Mouse (Mus musculus) liver, adult (tissue): ENCODE data around the gene Klf13.

Experiments
- GATA4 ChIP-seq: IDR thresholded peaks from 2 replicates; pipeline ENCODE4 v1.6.1; 2014; ENCODE audit warnings: mild to moderate bottlenecking, low read length; ENCODE audit not compliant: insufficient replicate concordance

Klf13 gene

DNA sequence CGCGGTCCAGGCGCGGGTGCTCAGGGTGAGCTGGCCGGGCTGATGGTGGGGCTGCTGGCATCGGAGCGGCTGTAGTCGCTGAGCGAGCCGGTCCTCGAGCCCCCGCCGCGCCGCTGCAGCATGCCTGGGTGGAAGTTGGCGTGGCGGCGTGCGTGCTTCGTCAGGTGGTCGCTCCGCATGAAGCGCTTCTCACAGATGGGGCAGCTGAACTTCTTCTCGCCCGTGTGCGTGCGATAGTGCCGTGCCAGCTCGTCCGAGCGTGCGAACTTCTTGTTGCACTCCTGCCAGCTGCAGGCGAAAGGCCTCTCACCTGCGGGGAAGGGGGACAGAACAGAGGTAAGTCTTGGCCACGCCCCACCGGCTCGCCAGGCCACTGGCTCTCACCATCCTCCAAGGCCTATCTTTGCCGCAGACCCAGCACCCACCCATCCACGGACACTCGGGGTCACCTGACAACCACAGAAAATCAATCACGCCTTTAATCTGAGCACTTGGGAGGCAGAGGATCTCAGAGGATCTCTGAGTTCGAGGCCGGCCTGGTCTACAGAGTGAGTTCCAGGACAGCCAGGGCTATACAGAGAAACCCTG is 47.1 kb downstream of the Klf13 start:
- TF ChIP-seq GATA4 = no peak

DNA sequence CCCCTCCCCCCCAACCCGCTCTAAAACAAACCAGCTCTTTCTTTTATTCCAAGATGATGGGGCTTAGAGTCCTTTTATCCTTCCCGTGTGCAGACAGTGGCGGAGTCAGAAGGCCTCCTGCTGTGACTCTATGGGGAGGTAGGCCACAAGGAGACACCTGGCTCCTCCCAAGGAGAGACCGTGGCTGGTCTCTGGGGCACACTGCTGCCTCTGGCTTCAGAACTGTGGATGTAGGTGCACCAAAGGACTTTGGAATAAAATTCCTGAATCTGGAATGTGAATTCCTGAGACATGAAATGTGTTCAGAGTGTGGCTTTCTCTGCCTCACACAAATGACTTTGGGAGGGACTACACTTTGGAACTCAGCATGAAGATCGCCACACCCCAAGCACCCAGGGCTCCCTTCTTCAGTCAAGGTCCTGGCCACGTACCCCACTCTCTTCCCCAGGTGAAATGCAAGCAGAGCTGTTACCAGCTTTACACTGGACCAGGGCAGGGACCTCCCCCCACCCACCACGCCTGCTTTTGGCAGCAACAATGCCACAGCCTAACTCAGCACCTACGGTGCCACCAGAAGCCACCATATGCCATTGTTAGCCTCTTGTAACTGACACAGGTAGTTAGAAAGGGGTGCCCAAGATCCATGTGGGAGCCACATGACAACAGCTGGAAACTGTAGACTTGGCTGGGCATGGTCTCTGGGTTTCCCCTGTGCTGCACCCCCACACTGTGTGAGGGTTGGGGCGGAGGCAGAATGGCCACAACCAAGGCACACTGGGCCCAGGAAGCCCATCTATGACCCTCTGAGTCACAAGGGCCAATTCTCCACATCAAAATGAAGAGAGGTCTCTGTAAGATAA is 49.4 kb downstream of the Klf13 start:
- no peak for TF ChIP-seq GATA4

DNA sequence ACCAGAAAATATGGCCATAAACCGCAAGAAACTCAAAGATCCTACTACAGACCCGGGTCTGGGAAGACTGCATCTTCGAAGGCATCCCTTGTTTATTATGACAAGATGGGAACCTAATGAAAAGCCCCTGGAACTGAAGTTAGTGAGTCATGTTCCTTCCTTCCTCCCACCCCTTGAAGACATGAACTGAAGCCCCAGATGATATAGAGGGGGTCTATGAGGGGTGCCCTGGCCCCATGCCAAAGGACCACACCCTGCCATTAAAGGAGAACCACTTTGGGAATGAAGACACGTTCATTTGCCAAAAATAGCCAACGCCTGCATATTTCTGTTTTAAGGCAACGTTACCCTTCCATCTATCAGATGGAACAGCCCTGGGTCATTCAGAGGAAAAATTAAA is 50.0 kb downstream of the Klf13 start:
- TF ChIP-seq GATA4 = no peak

DNA sequence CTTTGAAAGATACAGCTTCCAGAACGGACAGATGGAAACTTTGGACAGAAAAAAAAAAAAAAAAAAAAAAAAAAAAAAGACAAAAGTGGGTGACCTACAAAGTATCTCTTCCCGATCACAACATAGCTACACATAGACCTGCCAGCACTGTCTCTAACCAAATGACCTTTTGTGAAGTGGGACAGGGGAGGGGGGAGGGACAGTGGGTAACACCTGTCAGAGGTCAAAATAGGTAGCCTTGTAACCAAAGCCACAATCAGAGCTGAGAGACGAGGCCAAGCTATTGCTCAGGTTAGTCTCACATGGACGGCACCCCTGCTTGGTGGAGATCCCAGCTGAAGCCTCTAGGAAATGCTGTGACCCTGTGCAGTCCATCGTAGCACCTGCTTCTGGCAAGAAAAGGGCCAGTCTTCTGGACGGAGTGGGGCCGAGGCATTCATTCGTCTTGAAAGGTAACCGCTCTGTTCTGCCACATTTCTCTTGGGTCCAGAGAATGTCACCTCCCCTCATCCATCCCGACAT is 51.1 kb downstream of the Klf13 start:
- TF ChIP-seq GATA4 = no peak

DNA sequence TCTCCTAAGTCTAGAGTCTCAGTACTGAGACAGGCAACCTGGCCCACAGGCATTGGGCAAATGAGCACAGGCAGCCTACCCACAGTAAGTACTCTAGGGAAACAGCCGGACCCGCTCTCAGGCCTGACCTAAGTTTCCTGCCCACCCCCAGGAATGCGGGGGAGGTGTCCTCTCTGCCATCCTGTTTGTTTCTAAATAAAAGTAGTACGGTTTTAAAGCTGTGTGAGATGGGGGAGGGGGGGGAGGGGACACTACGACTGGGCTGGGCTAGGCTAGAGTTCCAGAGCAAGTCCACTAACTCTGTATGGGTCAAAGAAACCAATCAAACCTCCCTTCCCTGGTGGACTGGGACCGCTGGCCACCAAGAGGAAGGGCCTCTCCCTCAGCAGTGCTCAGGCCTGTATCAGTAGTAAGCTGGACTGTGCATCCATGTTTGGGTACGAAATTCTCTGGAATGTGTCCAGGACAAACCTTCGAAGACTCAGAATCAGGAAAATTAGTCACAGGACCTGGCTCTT is 51.6 kb downstream of the Klf13 start:
- TF ChIP-seq GATA4 = no peak

DNA sequence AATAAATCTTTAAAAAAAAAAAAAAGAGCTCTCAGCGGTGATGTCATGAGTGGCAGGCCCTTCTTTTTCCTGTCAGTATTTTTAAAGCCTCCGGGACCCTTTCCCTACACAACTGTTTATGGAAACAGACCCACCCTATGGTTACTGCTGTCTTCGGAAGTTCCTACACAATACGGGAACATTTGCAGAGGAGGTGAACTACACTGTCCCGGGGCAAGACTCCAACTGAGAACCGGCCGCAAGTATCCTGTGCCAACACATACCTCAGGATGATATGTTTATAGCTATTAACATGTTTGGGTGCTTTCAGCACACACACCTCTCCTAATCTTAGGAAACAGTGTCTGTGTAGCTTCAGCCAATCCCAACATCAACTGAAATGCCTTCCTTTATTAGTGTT is 53.7 kb downstream of the Klf13 start:
- TF ChIP-seq GATA4 = no peak

DNA sequence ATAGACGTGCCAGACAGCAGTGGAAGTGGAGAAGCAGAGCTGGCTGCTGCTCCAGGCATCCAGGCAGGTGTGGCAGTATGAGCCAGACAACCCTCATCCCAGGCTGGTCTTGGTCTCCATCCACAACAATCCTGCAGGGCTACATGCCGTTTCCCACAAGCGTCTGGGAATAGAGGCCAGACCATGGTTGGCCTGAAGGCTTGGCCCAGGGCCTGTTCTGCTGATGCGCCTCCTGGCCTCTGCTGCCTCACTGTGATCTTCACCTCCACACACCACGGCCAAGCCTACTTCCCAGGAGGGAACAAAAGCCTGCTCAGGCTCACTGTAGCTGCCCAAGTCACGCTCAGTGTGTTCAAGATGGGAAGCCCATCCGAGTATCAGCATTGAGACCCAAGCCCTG is 56.0 kb downstream of the Klf13 start:
- TF ChIP-seq GATA4 = no peak

DNA sequence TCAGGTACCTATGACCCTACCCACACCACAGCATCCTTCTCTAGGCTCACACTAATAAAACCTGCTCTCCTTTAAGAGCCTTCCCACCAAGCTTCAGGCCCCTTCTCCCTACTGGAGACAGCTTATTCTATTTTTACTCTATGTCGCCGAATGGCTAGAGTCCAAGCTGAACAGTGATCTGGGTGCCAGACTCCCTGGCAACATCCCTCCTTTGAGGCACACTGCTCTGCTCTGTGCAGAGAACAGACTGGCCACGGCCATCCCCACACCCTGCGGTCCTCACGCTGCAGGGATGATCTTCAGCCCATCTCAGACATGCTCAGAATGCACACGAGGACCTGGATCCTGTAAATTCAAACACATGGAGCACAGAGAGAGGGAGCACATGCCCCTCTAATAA is 59.1 kb downstream of the Klf13 start:
- no peak for TF ChIP-seq GATA4

DNA sequence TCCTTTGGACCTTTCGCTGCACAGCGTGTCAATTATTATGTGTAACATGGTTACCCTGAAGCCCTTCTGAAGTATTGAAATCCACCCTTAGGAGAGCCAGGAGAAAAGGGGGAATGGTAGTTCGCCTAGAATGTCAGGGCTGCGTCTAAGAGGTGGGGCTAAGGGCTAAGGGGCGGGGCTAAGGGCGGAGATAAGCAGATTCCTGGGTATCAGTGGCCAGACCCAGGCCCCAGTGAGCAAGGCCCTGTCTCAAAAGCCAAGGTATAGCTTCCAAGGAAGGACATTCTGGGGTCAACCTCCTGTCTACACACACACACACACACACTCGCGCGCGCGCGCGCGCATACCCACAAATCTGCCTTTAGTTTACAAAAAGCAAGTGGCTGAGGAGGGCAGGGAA is 61.1 kb downstream of the Klf13 start:
- TF ChIP-seq GATA4 = no peak

DNA sequence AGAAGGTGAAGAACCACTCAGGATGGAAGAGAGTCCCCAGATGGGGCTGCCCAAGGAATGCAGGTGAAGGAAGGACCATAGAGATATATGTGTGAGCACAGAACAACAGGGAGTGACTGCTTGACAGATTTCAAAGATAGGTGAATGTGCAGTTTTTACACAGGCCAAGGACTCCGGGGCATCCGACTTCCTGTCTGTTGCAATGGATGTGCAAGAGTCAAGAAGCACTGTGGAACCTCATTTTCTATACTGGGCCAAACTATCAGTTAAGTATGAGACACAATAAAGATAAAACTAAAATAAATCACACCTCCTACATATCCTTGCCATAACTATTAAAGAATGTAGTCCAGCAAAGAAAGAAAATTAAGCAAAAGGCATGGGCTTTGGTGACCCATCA is 62.1 kb downstream of the Klf13 start:
- no peak for TF ChIP-seq GATA4

DNA sequence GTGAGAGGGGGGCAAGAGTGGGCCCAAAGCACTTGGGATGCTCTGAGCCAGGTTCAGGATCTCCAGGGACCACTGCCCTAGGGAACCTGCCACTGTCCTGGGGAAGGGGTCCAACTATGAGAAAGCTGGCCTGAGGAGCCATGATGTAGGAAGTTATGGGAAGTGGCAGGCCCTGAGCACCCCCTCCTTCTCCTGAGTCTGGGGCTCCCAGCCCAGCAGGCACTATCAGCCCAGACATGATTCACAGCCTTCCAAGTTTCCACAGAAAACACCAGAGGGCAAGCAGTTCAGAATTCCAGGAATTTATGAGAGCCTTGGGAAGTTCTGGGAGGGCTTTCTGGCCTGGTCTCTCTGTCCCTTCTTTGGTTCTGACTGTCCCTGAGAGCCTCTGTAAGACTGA is 63.0 kb downstream of the Klf13 start:
- TF ChIP-seq GATA4 = no peak

DNA sequence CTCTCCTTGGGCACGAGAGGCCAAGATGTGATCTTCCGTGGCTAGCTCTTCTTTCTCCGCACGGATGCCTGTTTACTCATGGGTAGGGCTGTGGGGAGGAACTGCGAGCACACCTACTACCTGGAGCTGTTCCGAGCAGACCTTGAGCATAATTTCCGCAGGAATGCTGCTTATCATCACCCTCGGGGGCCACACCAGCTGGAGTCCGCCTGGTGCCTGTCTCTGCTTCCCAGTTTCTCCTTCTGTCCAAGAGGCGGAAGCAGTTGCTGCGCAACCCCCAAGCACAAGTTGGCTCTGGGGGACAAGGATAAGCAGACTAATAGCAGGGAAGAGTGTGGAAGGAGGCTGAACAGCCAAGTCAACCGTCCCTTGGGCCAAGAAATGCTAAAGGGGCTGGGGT is 64.8 kb downstream of the Klf13 start:
- TF ChIP-seq GATA4 = no peak

DNA sequence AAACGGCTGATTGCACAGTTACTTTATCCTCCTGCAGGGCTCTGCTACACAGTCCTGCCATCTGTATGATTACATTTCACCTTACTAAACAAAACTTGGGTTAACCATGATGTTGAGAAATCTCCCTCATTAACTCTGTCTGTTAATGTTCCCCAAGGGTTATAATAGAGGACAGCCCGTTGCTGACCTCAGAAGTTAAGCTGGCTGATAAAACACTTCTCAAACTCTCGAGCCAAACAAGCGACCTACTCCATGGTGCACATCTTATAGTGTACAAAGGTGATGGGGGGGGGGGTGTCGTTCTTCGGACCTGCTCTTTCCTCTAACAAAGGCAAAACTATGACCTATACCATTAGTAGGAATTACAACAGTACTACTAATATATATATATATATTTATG is 67.0 kb downstream of the Klf13 start:
- TF ChIP-seq GATA4 = no peak

DNA sequence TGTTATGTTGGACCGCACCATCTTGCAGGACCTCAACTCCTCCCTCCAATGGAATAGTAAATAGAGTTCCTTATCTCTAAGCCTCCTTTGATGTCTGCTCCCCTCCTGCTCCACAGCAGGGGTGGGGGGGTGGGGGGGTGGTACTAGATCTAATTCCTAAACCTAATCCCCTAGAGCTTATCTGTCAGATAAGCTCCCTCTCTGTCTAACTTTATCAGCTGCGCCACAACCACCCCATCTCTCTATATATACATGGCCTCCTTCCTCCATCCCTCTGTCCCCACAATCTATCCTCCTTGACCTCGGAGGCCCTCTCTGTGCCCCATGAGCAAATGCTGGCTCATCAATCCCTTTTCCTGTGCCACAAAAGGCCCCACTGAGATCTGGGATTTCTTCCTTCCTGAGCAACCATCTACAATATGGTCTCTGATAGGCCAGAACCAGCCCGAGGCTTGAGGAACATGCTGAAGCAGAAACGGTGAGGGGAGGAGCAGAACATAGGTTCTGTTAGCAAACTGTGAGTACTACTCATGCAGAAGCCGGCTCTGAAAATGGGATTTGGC is 70.3 kb downstream of the Klf13 start:
- no peak for TF ChIP-seq GATA4

DNA sequence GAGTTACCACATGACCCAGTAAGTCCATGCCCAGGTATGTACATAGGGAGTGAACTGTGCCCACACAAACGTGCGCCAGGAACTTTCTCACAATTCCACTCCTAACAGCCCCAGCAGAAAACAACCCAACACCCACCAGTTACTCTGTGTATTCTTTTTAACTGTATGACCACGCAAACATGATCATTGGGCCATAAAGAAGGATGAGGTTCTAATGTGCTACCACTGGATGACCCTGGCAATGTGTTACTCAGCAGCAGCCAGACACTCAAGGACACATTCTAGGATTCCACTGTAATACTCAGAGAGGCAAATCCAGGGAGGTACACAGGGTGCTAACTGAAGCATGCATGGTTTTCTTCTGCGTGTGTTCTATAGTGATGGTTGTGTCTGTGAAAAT is 72.8 kb downstream of the Klf13 start:
- no peak for TF ChIP-seq GATA4

DNA sequence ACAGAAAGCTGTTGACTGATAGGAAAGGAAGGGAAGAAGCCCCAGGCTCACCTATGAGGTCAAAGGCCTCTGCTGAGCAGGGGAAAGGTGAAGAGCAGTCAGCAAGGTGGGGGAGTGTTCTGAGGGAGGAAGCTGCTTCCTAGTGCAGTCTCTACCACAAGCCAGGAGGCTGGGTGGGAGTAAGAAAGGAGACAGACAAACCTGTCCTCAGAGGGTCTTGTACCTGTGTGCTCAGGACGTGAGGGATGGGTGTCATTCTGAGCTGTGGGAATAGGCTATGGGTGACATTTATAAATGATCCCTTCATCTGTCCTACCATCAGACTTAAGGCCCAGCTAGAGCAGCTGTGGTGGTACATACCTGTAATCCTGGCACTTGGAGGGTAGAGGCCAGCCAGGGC is 75.7 kb downstream of the Klf13 start:
- no peak for TF ChIP-seq GATA4
